Mouse (Mus musculus): ENCODE measurements around the gene Rps3. TPM values are rescaled to one million over a fixed set of nuclear protein-coding genes. Genes with fewer than 3 reads are reported as not detected.
A peak's percentile ranks its signal among the peaks of the same experiment; 100 is the strongest.

The Rps3 gene
- polyA plus RNA-seq, 1 experiment from 2014 or later = 269 TPM

DNA sequence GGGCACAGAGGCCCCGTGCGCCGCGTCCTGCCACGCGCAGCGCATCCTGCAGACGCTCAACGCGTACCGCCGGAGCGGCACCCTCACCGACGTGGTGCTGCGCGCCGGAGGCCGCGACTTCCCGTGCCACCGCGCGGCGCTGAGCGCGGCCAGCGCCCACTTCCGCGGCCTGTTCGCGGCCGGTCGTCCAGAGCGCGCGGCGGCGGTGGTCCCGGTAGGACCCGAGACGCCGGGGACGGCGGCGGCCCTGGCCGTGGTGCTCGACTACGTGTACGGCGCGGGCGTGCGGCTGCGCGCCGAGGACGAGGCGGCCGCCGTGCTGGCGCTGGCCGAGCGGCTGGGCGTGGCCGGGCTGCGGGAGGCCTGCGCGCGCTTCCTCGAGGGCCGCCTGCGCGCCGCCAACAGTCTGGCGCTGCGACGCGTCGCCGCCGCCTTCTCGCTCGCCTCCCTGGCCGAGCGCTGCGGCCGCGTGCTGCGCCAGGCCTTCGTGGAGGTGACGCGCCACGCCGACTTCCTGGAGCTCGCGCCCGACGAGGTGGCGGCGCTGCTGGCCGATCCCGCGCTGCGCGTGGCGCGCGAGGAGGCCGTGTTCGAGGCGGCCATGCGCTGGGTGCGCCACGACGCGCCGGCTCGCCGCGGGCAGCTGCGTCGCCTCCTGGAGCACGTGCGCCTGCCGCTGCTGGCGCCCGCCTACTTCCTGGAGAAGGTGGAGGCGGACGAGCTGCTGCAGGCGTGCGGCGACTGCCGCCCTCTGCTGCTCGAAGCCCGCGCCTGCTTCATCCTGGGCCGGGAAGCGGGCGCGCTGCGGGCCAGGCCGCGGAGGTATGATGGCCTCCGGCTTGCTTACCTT is 15.0 kb downstream of the Rps3 start:
- Histone ChIP-seq H3K79me2 (ENCODE audit: inconsistent target) (peaks cover 3% of the 10 kb centered on the region; the same call in 1 of the 2 replicates), H3K4me3 (ENCODE audit: inconsistent target) (peak overlapping the region; percentile 43), H3K36me3 (ENCODE audit: inconsistent target) (0 out of 2 replicates have a peak, but pooled peaks cover 3% of the 10 kb centered on the region), H3K27ac (peak overlapping the region; percentile 65)
- 1% methylated on average over 117 of the region's 145 CpGs for WGBS (ENCODE audit: missing documents)

DNA sequence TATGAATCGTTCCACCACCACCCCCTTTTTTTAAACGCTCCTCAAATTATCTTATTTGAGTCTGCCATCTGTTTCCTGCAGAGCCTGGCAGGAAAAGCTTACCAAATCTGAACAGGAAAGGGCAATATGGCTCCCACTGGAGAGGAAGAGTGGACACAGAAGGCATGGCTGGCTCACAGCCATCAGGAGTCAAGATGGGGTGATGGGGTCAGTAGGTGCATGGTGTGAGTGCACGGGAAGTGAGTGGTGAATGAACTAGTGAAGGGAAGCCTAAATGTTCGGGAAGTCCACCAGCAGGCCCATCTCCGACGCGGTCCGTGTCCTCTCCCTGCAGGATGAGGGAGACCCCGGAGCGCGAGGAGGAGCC is 15.6 kb downstream of the Rps3 start:
- peaks cover 3% of the 10 kb centered on the region; the same call in 1 of the 2 replicates for H3K79me2 ChIP-seq (ENCODE audit: inconsistent target)
- no peaks in the 10 kb centered on the region for H3K36me3 ChIP-seq (ENCODE audit: inconsistent target)
- H3K4me3 ChIP-seq (ENCODE audit: inconsistent target) = peak overlapping the region; percentile 43
- peak overlapping the region; percentile 58 for H3K27ac ChIP-seq
- 2% methylated on average over 11 of the region's 11 CpGs for WGBS (ENCODE audit: missing documents)

DNA sequence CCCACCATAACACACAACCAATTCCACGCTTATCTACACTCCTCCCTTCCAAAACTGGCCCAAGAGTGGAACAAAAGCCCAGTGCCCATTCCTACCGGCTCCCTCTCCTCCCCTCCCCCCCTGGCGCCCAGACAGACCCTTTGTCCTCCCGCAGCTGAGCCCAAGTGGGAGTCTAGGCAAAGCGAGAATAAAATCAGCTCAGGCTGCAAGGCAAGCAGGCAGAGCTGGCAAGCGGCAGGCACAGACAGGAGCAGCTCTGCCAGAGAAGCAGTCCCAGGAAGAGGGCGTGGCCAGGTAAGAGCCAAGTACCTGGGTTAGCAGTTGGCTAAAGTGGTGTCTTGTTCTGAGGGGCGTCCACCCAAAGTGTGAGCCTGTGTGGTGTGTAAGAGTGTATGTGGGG is 17.7 kb downstream of the Rps3 start, which contains the start of gene Klhl35:
Gene Klhl35, plus strand, starts transcription at position 194 of the 400 bp plus-strand sequence.
- no peak within 1 kb of the TSS for H3K4me3 ChIP-seq (ENCODE audit: inconsistent target)
- WGBS (ENCODE audit: missing documents) = 74% methylated on average over 7 of the region's 8 CpGs
- H3K27ac ChIP-seq = no peak within 1 kb of the TSS
- peaks cover 3% of the 10 kb centered on the region; the same call in 1 of the 2 replicates for H3K79me2 ChIP-seq (ENCODE audit: inconsistent target)
- H3K36me3 ChIP-seq (ENCODE audit: inconsistent target) = no peaks in the 10 kb centered on the region

DNA sequence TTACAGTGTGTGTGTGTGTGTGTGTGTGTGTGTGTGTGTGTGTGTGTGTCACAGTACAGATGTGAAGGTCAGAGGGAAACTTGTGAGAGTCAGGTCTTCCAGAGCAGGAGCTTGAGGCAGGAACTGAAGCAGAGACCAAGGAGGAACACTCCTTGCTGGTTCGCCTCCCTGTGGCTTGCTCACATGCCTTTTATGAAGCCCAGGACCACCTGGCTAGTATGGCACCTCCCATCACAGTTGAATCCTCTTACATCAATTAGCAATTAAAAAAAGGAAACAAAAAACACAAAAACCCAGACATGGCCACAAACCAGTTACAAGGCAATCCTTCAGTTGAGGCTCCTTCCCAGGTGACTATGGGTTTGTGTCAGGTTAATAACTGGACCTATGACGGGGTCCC is 20.4 kb downstream of the Rps3 start:
- peaks cover 3% of the 10 kb centered on the region; the same call in 1 of the 2 replicates for H3K79me2 ChIP-seq (ENCODE audit: inconsistent target)
- no peak overlapping the region for H3K27ac ChIP-seq
- H3K36me3 ChIP-seq (ENCODE audit: inconsistent target) = no peaks in the 10 kb centered on the region
- no peak overlapping the region for H3K4me3 ChIP-seq (ENCODE audit: inconsistent target)
- WGBS (ENCODE audit: missing documents) = 77% methylated on average over 2 of the region's 2 CpGs

DNA sequence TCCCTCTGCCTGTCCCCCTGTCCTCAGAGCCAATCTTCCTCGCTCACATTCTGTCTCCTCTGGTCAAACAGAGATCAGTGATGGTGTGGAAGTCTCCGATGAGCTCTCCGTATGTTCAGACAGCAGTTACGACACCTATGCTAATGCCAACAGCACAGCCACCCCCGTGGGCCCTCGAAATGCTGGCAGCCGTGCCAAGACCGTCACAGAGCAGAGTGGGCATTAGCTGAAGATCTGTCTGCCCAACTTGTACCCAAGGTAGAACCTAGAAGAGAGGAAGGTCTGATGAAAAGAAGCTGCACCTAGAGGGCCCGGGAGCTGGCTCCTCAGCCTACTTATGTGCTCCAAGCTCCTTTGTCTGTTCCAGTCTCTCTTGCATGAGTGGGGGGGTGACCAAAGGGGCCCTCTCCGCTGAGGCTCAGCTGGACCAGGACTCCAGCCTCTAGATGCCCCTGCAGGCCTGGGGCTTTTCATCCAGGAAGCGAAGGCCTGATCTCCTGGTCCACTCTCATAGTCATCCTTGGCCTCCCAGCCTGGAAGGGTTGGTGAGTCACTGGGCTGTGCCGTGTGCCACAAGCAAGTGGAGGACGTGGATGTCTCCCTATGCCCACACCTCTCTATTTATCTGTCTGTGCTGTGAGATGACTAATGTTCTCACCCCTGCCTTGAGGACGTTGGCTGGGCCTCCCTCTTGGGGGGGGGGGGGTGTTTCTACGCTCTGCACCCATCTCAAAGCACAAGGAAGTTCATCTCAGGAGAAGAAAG is 23.5 kb downstream of the Rps3 start:
- H3K79me2 ChIP-seq (ENCODE audit: inconsistent target) = no peaks in the 10 kb centered on the region
- H3K4me3 ChIP-seq (ENCODE audit: inconsistent target) = no peak overlapping the region
- WGBS (ENCODE audit: missing documents) = 88% methylated on average over 15 of the region's 15 CpGs
- H3K27ac ChIP-seq = no peak overlapping the region
- H3K36me3 ChIP-seq (ENCODE audit: inconsistent target) = no peaks in the 10 kb centered on the region

DNA sequence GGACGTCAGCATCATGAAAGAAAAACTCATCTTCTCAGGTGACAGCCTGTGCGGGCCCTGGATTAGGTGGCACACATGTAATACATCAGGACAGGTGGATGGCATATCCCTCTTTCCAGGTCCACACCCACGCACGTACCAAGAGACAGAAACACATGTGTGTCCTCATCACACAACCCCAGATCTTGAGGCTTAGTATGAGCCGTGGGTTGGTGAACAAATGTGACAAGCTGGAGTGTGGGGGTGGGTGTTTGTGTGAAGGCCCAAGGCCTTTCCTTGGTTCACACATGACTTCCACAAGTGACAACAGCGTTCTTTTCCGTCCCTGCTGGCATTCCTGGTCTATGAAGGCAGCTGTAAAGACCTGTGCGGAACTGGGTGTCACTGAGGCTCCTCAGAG is 24.7 kb downstream of the Rps3 start:
- H3K27ac ChIP-seq = no peak overlapping the region
- no peak overlapping the region for H3K4me3 ChIP-seq (ENCODE audit: inconsistent target)
- no peaks in the 10 kb centered on the region for H3K36me3 ChIP-seq (ENCODE audit: inconsistent target)
- no peaks in the 10 kb centered on the region for H3K79me2 ChIP-seq (ENCODE audit: inconsistent target)
- 94% methylated on average over 8 of the region's 8 CpGs for WGBS (ENCODE audit: missing documents)

DNA sequence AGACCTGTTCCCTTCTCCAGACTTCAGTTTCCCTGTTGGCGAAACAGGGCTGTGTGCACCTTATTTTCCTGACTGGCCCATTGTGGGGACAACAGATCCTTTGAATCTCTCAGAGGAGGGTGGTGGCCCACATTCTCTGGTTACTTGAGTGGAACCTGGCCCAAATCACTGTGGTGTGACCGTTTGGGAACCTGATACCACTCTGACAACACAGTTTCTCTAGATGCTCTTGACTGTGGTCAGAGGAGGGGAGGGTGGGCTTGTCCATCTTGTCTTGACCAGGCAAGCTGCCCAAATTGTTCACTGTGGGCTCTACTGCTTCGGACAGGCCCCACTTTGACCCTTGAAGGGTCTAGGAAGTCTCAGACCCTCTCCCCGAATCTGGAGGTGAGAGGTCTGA is 29.5 kb downstream of the Rps3 start:
- H3K79me2 ChIP-seq (ENCODE audit: inconsistent target) = no peaks in the 10 kb centered on the region
- no peak overlapping the region for H3K4me3 ChIP-seq (ENCODE audit: inconsistent target)
- no peak overlapping the region for H3K27ac ChIP-seq
- WGBS (ENCODE audit: missing documents) = 90% methylated on average over 3 of the region's 4 CpGs
- H3K36me3 ChIP-seq (ENCODE audit: inconsistent target) = no peaks in the 10 kb centered on the region

DNA sequence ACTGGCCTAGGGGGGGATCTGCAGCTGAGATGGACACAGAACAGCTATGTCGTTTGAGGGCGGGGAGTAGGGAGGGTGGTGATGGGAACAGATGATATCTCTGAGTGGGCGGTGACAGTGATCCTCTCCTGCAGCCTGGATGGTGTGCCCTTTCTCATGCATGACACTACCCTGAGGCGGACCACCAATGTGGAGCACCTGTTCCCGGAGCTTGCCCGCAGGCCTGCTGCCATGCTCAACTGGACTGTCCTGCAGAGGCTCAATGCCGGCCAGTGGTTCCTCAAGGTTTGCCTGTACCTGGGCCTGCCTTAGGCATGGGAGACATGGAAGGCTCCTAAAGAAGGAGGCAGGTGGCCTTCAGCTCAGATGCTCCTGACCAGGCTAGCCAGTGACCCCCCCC is 30.7 kb downstream of the Rps3 start:
- H3K4me3 ChIP-seq (ENCODE audit: inconsistent target) = no peak overlapping the region
- no peak overlapping the region for H3K27ac ChIP-seq
- 82% methylated on average over 7 of the region's 7 CpGs for WGBS (ENCODE audit: missing documents)
- H3K36me3 ChIP-seq (ENCODE audit: inconsistent target) = no peaks in the 10 kb centered on the region
- no peaks in the 10 kb centered on the region for H3K79me2 ChIP-seq (ENCODE audit: inconsistent target)

DNA sequence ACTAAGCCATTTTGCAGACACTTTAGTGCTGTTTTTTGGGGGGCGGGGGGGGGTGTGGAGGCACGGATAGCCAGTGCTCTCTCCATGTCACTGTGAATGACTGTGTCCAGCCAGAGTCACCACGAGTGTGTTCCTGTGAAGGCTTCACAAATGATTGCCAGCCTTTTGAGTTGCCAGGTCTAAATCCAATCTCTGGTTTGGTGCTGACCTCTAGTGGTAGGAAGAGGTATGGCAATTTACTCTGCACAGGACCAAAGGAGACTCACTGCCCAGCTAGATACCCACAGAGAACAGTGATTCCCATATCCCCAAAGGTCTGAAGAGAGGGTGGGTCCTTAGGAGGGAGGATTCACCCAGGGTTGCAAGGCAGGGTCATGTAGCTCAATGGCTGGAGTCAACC is 32.8 kb downstream of the Rps3 start:
- Histone ChIP-seq H3K27ac (no peak overlapping the region), H3K79me2 (ENCODE audit: inconsistent target) (no peaks in the 10 kb centered on the region), H3K4me3 (ENCODE audit: inconsistent target) (no peak overlapping the region), H3K36me3 (ENCODE audit: inconsistent target) (no peaks in the 10 kb centered on the region)
- 3% methylated on average over 3 of the region's 3 CpGs for WGBS (ENCODE audit: missing documents)

DNA sequence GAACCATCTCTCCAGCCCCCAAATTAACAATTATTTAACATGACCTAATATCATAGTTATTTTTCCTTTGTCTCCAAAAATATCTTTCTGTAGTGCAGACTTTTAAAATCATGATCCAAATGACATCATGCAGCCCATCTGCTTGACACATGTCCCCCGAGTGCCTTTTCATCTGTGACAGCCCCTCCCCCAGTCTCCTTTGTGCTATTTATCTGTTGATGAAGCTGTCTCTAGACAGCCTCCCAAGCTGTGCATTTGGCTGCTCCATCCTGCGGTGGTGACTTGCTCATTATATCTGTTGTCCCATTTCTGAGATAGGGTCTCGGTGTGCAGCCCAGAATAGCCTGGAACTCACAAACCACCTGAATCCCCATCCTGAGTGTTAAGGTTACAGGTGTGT is 33.8 kb downstream of the Rps3 start:
- H3K4me3 ChIP-seq (ENCODE audit: inconsistent target) = no peak overlapping the region

DNA sequence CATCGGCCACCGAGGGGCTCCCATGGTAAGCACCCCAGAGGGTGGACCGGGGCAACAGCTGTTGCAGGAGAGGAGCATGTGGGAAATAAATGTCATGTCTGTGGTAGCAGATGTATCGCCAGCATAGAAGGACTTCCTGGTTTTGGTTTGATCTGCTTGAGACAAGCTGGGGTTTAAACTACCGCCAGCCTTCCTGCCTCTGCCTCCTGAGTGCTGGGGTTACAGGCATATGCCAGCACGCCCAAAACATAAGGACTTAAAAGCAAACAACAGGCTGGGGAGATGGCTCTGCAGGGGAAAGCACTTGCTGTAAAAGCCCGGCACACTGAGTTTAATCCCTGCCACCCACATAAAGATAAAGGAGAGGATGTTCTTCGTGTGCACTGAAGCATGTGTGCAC is 34.5 kb downstream of the Rps3 start:
- no peaks in the 10 kb centered on the region for H3K79me2 ChIP-seq (ENCODE audit: inconsistent target)
- H3K36me3 ChIP-seq (ENCODE audit: inconsistent target) = no peaks in the 10 kb centered on the region
- no peak overlapping the region for H3K27ac ChIP-seq

More for the DNA sequence above, 33.8 kb downstream of the Rps3 start:
- Histone ChIP-seq H3K36me3 (ENCODE audit: inconsistent target) (no peaks in the 10 kb centered on the region), H3K79me2 (ENCODE audit: inconsistent target) (no peaks in the 10 kb centered on the region), H3K27ac (no peak overlapping the region)
- 76% methylated on average over 3 of the region's 3 CpGs for WGBS (ENCODE audit: missing documents)

DNA sequence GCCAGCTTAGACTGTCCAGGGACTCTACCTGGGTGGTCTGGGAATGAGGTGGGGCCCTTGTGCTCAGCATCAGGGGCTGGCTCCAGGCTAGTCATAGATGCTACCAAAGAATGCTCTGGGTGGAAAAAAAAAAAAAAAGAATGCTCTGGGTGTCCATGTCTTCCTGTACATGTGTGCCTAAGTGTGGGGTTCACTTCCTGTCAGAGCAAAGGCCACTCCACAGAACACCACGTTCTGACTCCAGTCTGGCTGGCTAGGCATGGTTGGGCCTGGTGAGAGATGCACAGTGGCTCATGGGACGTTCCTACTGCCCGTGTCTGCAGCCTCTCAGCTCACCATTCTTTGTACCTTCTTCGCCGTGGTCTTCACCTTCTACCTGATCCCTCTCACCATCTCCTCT is 34.9 kb downstream of the Rps3 start:
- no peak overlapping the region for H3K4me3 ChIP-seq (ENCODE audit: inconsistent target)
- H3K79me2 ChIP-seq (ENCODE audit: inconsistent target) = no peaks in the 10 kb centered on the region
- no peak overlapping the region for H3K27ac ChIP-seq
- no peaks in the 10 kb centered on the region for H3K36me3 ChIP-seq (ENCODE audit: inconsistent target)
- WGBS (ENCODE audit: missing documents) = 51% methylated on average over 5 of the region's 5 CpGs

More for the DNA sequence above, 34.5 kb downstream of the Rps3 start:
- WGBS (ENCODE audit: missing documents) = 19% methylated on average over 8 of the region's 8 CpGs
- H3K4me3 ChIP-seq (ENCODE audit: inconsistent target) = no peak overlapping the region

DNA sequence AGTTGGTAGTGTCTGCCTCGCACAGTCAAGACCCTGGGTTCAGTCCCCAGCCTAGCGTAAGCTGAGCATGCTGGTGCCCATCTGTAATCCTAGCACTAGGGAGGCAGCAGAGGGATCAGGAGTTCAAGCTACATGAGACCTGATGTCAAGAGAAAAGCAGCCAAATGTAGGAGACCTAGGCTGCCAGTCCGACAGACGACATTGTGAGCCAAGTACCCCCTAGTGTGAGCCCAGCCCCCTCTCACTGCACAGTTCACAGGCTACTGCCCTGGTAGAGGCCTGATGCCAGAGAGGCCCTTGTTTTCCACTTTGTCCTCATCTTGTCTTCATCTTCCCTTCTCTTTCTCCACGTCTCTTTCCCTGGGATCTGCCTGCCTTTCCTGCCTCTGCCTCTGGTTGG is 36.2 kb downstream of the Rps3 start:
- Histone ChIP-seq H3K79me2 (ENCODE audit: inconsistent target) (no peaks in the 10 kb centered on the region), H3K4me3 (ENCODE audit: inconsistent target) (no peak overlapping the region), H3K36me3 (ENCODE audit: inconsistent target) (no peaks in the 10 kb centered on the region), H3K27ac (no peak overlapping the region)
- 97% methylated on average over 5 of the region's 5 CpGs for whole genome bisulfite sequencing (ENCODE audit: missing documents)

DNA sequence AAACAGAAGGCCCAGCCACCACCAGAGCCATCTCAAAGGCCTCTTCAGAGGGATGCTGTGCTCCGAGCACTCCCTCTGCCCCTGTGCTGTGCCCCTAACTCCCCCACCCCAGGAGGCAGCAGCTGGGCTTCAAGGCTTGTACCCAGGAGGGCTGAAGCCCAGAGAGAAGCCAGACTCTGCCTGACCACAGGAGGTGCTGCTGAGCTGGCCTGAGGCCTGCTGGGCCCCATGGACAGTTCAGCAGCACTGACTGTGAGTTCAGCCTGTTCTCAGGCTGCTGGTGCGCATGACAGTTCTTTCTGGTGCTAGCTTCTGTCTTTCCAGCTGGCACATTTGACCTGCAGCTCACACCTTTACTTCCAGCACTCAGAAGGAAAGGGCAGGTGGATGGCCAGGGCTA is 37.7 kb downstream of the Rps3 start:
- WGBS (ENCODE audit: missing documents) = 89% methylated on average over 2 of the region's 2 CpGs

DNA sequence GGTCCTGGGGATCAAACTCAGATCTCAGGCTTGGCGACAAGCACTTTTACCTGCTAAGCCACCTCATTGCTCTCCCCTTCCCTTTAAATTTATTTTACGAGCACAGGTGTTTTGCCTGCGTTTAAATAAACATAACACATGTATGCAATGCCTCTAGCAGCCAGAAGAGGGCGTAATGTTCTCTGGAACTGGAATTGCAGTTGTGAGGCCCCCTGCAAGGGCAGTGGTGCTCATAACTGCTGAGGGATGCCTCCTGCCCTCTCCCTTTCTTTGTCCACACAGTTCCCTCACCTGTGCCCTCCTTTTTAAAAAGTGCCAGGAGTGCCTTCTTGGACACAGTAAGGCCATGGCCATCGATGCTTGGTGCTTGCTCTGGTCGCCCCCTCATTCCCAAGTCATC is 39.5 kb downstream of the Rps3 start:
- Histone ChIP-seq H3K36me3 (ENCODE audit: inconsistent target) (no peaks in the 10 kb centered on the region), H3K27ac (no peak overlapping the region), H3K79me2 (ENCODE audit: inconsistent target) (no peaks in the 10 kb centered on the region), H3K4me3 (ENCODE audit: inconsistent target) (no peak overlapping the region)
- WGBS (ENCODE audit: missing documents) = 82% methylated on average over 6 of the region's 6 CpGs

More for the DNA sequence above, 37.7 kb downstream of the Rps3 start:
- H3K4me3 ChIP-seq (ENCODE audit: inconsistent target) = no peak overlapping the region
- H3K79me2 ChIP-seq (ENCODE audit: inconsistent target) = no peaks in the 10 kb centered on the region
- no peaks in the 10 kb centered on the region for H3K36me3 ChIP-seq (ENCODE audit: inconsistent target)
- no peak overlapping the region for H3K27ac ChIP-seq

Data from macrophage (primary cell).